In the genomic region with DNA sequence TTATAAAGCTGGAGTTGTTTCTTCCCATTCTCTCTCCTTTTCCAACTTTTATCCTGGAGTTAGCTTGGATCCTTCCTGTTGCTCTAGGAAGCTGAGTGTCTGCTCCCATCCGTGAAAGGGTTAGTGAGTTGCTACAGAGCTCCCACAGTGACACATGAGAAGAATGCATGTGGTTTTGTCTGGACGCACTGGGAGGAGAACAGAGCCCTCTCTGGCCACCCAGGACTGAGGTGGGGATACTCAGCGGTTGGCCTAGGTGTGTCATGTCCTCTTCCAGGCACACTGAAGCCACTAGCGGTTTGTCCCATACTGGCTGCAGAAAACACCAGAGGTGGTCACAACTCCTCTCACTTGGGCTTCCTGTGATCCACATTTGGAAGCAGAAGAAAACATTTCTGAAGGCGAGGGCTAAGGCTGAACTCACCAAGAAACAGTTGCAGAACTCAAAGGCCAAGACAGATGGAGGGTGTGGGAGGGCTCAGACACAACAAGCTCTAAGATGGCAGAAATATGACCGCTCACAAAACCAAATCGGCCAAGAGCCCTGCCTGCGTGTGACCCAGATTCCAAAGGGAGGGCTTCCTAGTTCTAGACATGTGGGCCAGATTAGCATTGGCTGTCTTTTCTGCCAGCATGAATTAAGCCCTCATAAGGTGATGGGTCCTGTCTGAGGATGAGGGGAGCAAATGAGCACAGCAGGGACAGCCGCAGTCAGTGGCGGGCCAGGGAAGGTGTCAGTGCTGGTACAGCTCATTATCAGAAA, we compare ENCODE assay signal across 18 mouse cellular contexts. TPM values are rescaled to one million over a fixed set of nuclear protein-coding genes. Genes with fewer than 3 reads are reported as not detected.
A peak's percentile ranks its signal among the peaks of the same experiment; 100 is the strongest.
DNase-seq lines count a peak whose midpoint lies in the region; ATAC-seq and TF ChIP-seq lines count a peak whose summit lies in the region.
"Had no signal": no experiment of that assay in that cellular context is flagged by ENCODE, and none has a peak within 500 bp of the region (broad histone marks: within the 10 kb centered on the region; RNA-seq: fewer than 3 reads in every experiment).

No protein-coding gene starts in this region.

- H3K4me1 ChIP-seq in hindbrain, embryonic 10.5 days (replicated peaks), result peaks cover 47% of the 10 kb centered on the region
- no peaks in the 10 kb centered on the region; the same call in 1 of the 2 replicates for H3K4me1 ChIP-seq in hindbrain, postnatal 0 days (ENCODE audit: insufficient read depth, low read length)
- H3K4me1 ChIP-seq in embryonic facial prominence, embryonic 12.5 days, result peaks cover 9% of the 10 kb centered on the region

- no peak for TF ChIP-seq CTCF in hindbrain, postnatal 0 days (IDR thresholded peaks at IDR 0.05; ENCODE audit: low read depth)

- no peaks in the 10 kb centered on the region for H3K27me3 ChIP-seq in hindbrain, embryonic 10.5 days (ENCODE audit: insufficient read depth, poor library complexity, severe bottlenecking)
- no peaks in the 10 kb centered on the region for H3K27me3 ChIP-seq in hindbrain, postnatal 0 days (ENCODE audit: insufficient read depth, low read length)
- H3K27me3 ChIP-seq in embryonic facial prominence, embryonic 12.5 days, result no peaks in the 10 kb centered on the region
- H3K27me3 ChIP-seq: forebrain, embryonic 12.5 days had no signal

- no peak overlapping the region for H3K4me3 ChIP-seq in hindbrain, embryonic 10.5 days
- no peak overlapping the region for H3K4me3 ChIP-seq in hindbrain, postnatal 0 days (ENCODE audit: low read length)
- H3K4me3 ChIP-seq in embryonic facial prominence, embryonic 12.5 days, result no peak overlapping the region
- H3K4me3 ChIP-seq: forebrain, embryonic 12.5 days had no signal

- H3K4me2 ChIP-seq in hindbrain, postnatal 0 days (ENCODE audit: low read depth, low read length), result no peak overlapping the region
- no peak overlapping the region for H3K4me2 ChIP-seq in embryonic facial prominence, embryonic 12.5 days (replicated peaks)
- H3K4me2 ChIP-seq: forebrain, embryonic 12.5 days; liver, embryonic 11.5 days had no signal

- DNase-seq in hindbrain, embryonic 10.5 days (ENCODE audit: low spot score), result no peak
- no peak for DNase-seq in hindbrain, postnatal 0 days (ENCODE audit: low spot score)
- DNase-seq in right cerebral cortex, postnatal 36 days (ENCODE audit: low spot score in 2 of 2), result peak; percentile 34 to 63
- DNase-seq in right cerebral cortex, postnatal 4 days, result no peak
- DNase-seq in telencephalon, adult 2 months (ENCODE audit: low read depth, low spot score), result peak; percentile 71
- DNase-seq in urinary bladder, postnatal 4 days (ENCODE audit: low spot score in 2 of 2), result no peak
- DNase-seq in adrenal gland, adult (ENCODE audit: inconsistent age in 2 of 2, low spot score in 1 of 2), result no peak
- DNase-seq: embryo, embryonic 11 days; gastrocnemius, postnatal 25 days; kidney, postnatal 36 days; spleen, adult 18-20 months had no signal

- no peaks in the 10 kb centered on the region for H3K36me3 ChIP-seq in hindbrain, embryonic 10.5 days
- no peaks in the 10 kb centered on the region for H3K36me3 ChIP-seq in hindbrain, postnatal 0 days (ENCODE audit: insufficient read depth, low read length)
- no peaks in the 10 kb centered on the region for H3K36me3 ChIP-seq in embryonic facial prominence, embryonic 12.5 days
- H3K36me3 ChIP-seq: forebrain, embryonic 12.5 days had no signal

- no peak for ATAC-seq in hindbrain, postnatal 0 days
- peak; percentile 42; the same call in 1 of the 2 replicates for ATAC-seq in embryonic facial prominence, embryonic 12.5 days (ENCODE audit: insufficient number of reproducible peaks, insufficient read depth, low FRiP score, low TSS enrichment)
- ATAC-seq: lung, postnatal 0 days; midbrain, embryonic 16.5 days had no signal

- H3K9me3 ChIP-seq in hindbrain, embryonic 10.5 days, result no peaks in the 10 kb centered on the region
- H3K9me3 ChIP-seq in hindbrain, postnatal 0 days (ENCODE audit: low read length), result no peaks in the 10 kb centered on the region
- H3K9me3 ChIP-seq in embryonic facial prominence, embryonic 12.5 days, result no peaks in the 10 kb centered on the region
- H3K9me3 ChIP-seq: forebrain, embryonic 12.5 days had no signal

- 62% methylated on average over 10 of the region's 10 CpGs for WGBS in hindbrain, embryonic 10.5 days
- WGBS in hindbrain, postnatal 0 days, result 63% methylated on average over 10 of the region's 10 CpGs
- 53% methylated on average over 10 of the region's 10 CpGs for WGBS in embryonic facial prominence, embryonic 12.5 days

- H3K27ac ChIP-seq in hindbrain, embryonic 10.5 days, result peak overlapping the region; percentile 59
- no peak overlapping the region for H3K27ac ChIP-seq in hindbrain, postnatal 0 days
- peak overlapping the region; percentile 1; the same call in 1 of the 2 replicates for H3K27ac ChIP-seq in embryonic facial prominence, embryonic 12.5 days
- H3K27ac ChIP-seq: forebrain, embryonic 12.5 days; stomach, postnatal 0 days had no signal

- H3K9ac ChIP-seq in hindbrain, postnatal 0 days (replicated peaks; ENCODE audit: low read length), result no peak overlapping the region
- H3K9ac ChIP-seq in embryonic facial prominence, embryonic 12.5 days, result no peak overlapping the region
- H3K9ac ChIP-seq: forebrain, embryonic 12.5 days had no signal

RNA-seq across cellular contexts. Expression of a gene that starts 52.3 kb away (rescaled TPM):
- 5.6 and 10.1 TPM in 2 replicates for polyA plus RNA-seq in hindbrain, embryonic 10.5 days (2016; fragmentation: Nextera tagmentation; extraction: Ambion mirVana)
- 9.0 and 11.9 TPM in 2 replicates for total RNA-seq in hindbrain, postnatal 0 days (2014; rRNA removed)
- polyA plus RNA-seq in hindbrain, postnatal 0 days (2015; fragmentation: Nextera tagmentation; extraction: Ambion mirVana), result 7.1 and 10.0 TPM in 2 replicates
- 12.0 and 12.3 TPM in 2 replicates for polyA plus RNA-seq in embryonic facial prominence, embryonic 12.5 days (2016; fragmentation: Nextera tagmentation; extraction: Ambion mirVana)
- total RNA-seq: MEL had no signal

Comparison
In these comparisons a context has a peak if more than half of its experiments do, and no peak if none do; other contexts are left out.
1. DNase-seq: peak in right cerebral cortex, postnatal 36 days (2 of 2) and telencephalon, adult 2 months (single experiment); none in hindbrain, embryonic 10.5 days (single experiment), hindbrain, postnatal 0 days (single experiment), right cerebral cortex, postnatal 4 days (single experiment), urinary bladder, postnatal 4 days (0 of 2) and adrenal gland, adult (0 of 2).